Mouse (Mus musculus) kidney, adult 2 months (tissue): ENCODE results near the gene Kalrn.

Source experiments
- CTCF ChIP-seq: fragments of 200-500 bp; conservative IDR thresholded peaks from 2 replicates; pipeline ENCODE4 v1.5.1; 2011; ENCODE audit warnings: low read depth, mild to moderate bottlenecking, control low read depth, low read length, moderate library complexity, mixed read lengths; ENCODE audit not compliant: insufficient read depth, insufficient read length
- POLR2A ChIP-seq: fragments of 200-500 bp; IDR thresholded peaks from one replicate; pipeline ENCODE4 v1.6.1; 2011; ENCODE audit warnings: low read depth, low read length, control low read depth

DNA sequence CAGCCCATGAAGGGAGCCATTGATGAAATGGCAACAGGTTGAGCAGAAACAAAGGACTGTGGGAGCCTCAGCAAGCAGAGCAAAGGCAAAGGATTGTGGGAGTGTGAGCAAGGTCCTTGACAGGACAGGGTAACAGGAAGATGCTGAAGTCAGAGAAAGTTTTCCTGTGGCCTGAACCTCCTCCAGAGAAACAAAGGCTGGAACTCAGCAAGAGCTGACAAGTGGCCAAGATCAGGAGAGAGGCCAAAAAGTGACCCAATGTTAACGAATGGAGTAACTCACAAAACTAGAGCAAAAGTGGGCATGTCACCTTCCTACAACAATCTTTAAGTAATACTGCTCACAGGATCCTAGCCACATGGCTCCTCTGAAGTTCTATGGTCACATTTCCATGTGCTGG, 172.1 kb downstream of the Kalrn start:
- TF ChIP-seq CTCF (no peak), POLR2A (no peak)
